Mouse (Mus musculus) MEL (cell line): ENCODE data around the gene Nosip. TPM values are rescaled to one million over a fixed set of nuclear protein-coding genes. Genes with fewer than 3 reads are reported as not detected.

Experiments
- DNase-seq: peaks from one replicate; pipeline ENCODE4 v3.0.0; 2011; ENCODE audit warnings: low read depth, low spot score
- H3K27ac ChIP-seq: 2 replicates; pipeline ENCODE4 v1.5.1; 2012; ENCODE audit warnings: low read depth, mild to moderate bottlenecking, control low read depth, low read length, moderate library complexity; ENCODE audit not compliant: control insufficient read depth
- H3K27me3 ChIP-seq, 2 experiments: fragments of 150-350 bp in 1 of 2; sonication (generic) in 1 of 2; 2 replicates each; pipeline ENCODE4 v1.6.1; 2012; ENCODE audit warnings: low read length in 2 of 2, mild to moderate bottlenecking in 2 of 2, improper control_type of control experiment in 1 of 2, moderate library complexity in 1 of 2; ENCODE audit not compliant: insufficient read depth in 2 of 2, control insufficient read depth in 1 of 2
- H3K36me3 ChIP-seq, 2 experiments: 2 replicates each; pipeline ENCODE4 v1.6.1; 2012 to 2014; ENCODE audit warnings: low read length in 2 of 2, improper control_type of control experiment in 1 of 2, inconsistent platforms in 1 of 2, mild to moderate bottlenecking in 1 of 2; ENCODE audit not compliant: insufficient read depth in 2 of 2, control insufficient read depth in 1 of 2
- H3K4me1 ChIP-seq, 2 experiments: fragments of 150-350 bp in 1 of 2; sonication (generic) in 1 of 2; 2 replicates each; pipeline ENCODE4 v1.6.1; 2012; ENCODE audit warnings: low read length in 2 of 2, improper control_type of control experiment in 1 of 2, mild to moderate bottlenecking in 1 of 2; ENCODE audit not compliant: insufficient read depth in 2 of 2, control insufficient read depth in 1 of 2
- H3K4me3 ChIP-seq, 2 experiments: fragments of 150-350 bp in 1 of 2; sonication (generic) in 1 of 2; 2 replicates each; pipeline ENCODE4 v1.5.1; 2012; ENCODE audit warnings: low read depth in 2 of 2, low read length in 2 of 2, mild to moderate bottlenecking in 2 of 2, moderate library complexity in 2 of 2, control low read depth in 1 of 2, improper control_type of control experiment in 1 of 2; ENCODE audit not compliant: control insufficient read depth in 1 of 2, insufficient read depth in 1 of 2
- H3K79me2 ChIP-seq: 2 replicates; pipeline ENCODE4 v1.6.1; 2012; ENCODE audit warnings: mild to moderate bottlenecking, low read length, moderate library complexity; ENCODE audit not compliant: control insufficient read depth, poor library complexity, insufficient read depth
- H3K9ac ChIP-seq: 2 replicates; pipeline ENCODE4 v1.6.1; 2012; ENCODE audit warnings: low read depth, mild to moderate bottlenecking, control low read depth, low read length, moderate library complexity; ENCODE audit not compliant: control insufficient read depth, poor library complexity, severe bottlenecking
- H3K9me3 ChIP-seq: fragments of 150-350 bp; sonication (generic); replicated peaks from 2 replicates; pipeline ENCODE4 v1.6.1; 2012; ENCODE audit warnings: mild to moderate bottlenecking, low read length, improper control_type of control experiment, moderate library complexity; ENCODE audit not compliant: insufficient read depth
- BHLHE40 ChIP-seq: IDR thresholded peaks from 2 replicates; pipeline ENCODE4 v1.6.1; 2012; ENCODE audit warnings: low read depth, mild to moderate bottlenecking, inconsistent platforms, low read length, improper control_type of control experiment, borderline replicate concordance
- CHD1 ChIP-seq: IDR thresholded peaks from 2 replicates; pipeline ENCODE4 v1.6.1; 2012; ENCODE audit warnings: low read depth, mild to moderate bottlenecking, inconsistent platforms, low read length, improper control_type of control experiment
- CHD2 ChIP-seq: IDR thresholded peaks from 2 replicates; pipeline ENCODE4 v1.6.1; 2011; ENCODE audit warnings: low read length, improper control_type of control experiment
- E2F4 ChIP-seq: IDR thresholded peaks from 2 replicates; pipeline ENCODE4 v1.6.1; 2011; ENCODE audit warnings: low read depth, low read length, improper control_type of control experiment, borderline replicate concordance
- ELF1 ChIP-seq: IDR thresholded peaks from 2 replicates; pipeline ENCODE4 v1.6.1; 2014; ENCODE audit warnings: low read depth, mild to moderate bottlenecking, inconsistent platforms, low read length, improper control_type of control experiment, moderate library complexity
- EP300 ChIP-seq, 2 experiments: IDR thresholded peaks; 2 replicates each; pipeline ENCODE4 v1.6.1; 2011; ENCODE audit warnings: improper control_type of control experiment in 2 of 2, low read length in 2 of 2, low read depth in 1 of 2, mild to moderate bottlenecking in 1 of 2
- ETS1 ChIP-seq: IDR thresholded peaks from 2 replicates; pipeline ENCODE4 v1.6.1; 2012; ENCODE audit warnings: low read depth, mild to moderate bottlenecking, inconsistent platforms, low read length, improper control_type of control experiment, moderate library complexity
- JUND ChIP-seq: IDR thresholded peaks from 2 replicates; pipeline ENCODE4 v1.6.1; 2011; ENCODE audit warnings: low read depth, mild to moderate bottlenecking, improper control_type of control experiment, low read length
- MAX ChIP-seq: IDR thresholded peaks from 2 replicates; pipeline ENCODE4 v1.6.1; 2011; ENCODE audit warnings: low read length, improper control_type of control experiment
- MEF2A ChIP-seq: IDR thresholded peaks from 2 replicates; pipeline ENCODE4 v1.6.1; 2014; ENCODE audit warnings: low read depth, mild to moderate bottlenecking, inconsistent platforms, low read length, improper control_type of control experiment; ENCODE audit not compliant: poor library complexity, insufficient replicate concordance, severe bottlenecking; ENCODE audit errors: extremely low read depth
- MXI1 ChIP-seq: IDR thresholded peaks from 2 replicates; pipeline ENCODE4 v1.6.1; 2011; ENCODE audit warnings: mild to moderate bottlenecking, low read depth, low read length, improper control_type of control experiment
- MYC ChIP-seq: IDR thresholded peaks from 2 replicates; pipeline ENCODE4 v1.6.1; 2011; ENCODE audit warnings: low read depth, mild to moderate bottlenecking, low read length, improper control_type of control experiment, moderate library complexity
- NELFE ChIP-seq: IDR thresholded peaks from 2 replicates; pipeline ENCODE4 v1.6.1; 2011; ENCODE audit warnings: low read depth, low read length, improper control_type of control experiment
- NRF1 ChIP-seq: IDR thresholded peaks from 2 replicates; pipeline ENCODE4 v1.6.1; 2014; ENCODE audit warnings: low read depth, mild to moderate bottlenecking, inconsistent platforms, low read length, improper control_type of control experiment, moderate library complexity; ENCODE audit not compliant: poor library complexity, insufficient read depth, severe bottlenecking
- POLR2AphosphoS2 ChIP-seq: IDR thresholded peaks from 2 replicates; pipeline ENCODE4 v1.6.1; 2011; ENCODE audit warnings: low read length, improper control_type of control experiment
- POLR2AphosphoS5 ChIP-seq: IDR thresholded peaks from 2 replicates; pipeline ENCODE4 v1.6.1; 2012; ENCODE audit warnings: low read depth, borderline replicate concordance, mild to moderate bottlenecking, inconsistent platforms, low read length, moderate library complexity, mixed read lengths
- RAD21 ChIP-seq: IDR thresholded peaks from 2 replicates; pipeline ENCODE4 v1.6.1; 2011; ENCODE audit warnings: mild to moderate bottlenecking, low read depth, low read length, improper control_type of control experiment
- RCOR1 ChIP-seq: IDR thresholded peaks from 2 replicates; pipeline ENCODE4 v1.6.1; 2012; ENCODE audit warnings: low read depth, mild to moderate bottlenecking, inconsistent platforms, low read length, improper control_type of control experiment
- SIN3A ChIP-seq: IDR thresholded peaks from 2 replicates; pipeline ENCODE4 v1.6.1; 2012; ENCODE audit warnings: low read length, improper control_type of control experiment, inconsistent platforms
- SMC3 ChIP-seq: IDR thresholded peaks from 2 replicates; pipeline ENCODE4 v1.6.1; 2011; ENCODE audit warnings: low read depth, low read length, improper control_type of control experiment
- TAL1 ChIP-seq: IDR thresholded peaks from 2 replicates; pipeline ENCODE4 v1.6.1; 2012; ENCODE audit warnings: mild to moderate bottlenecking, inconsistent platforms, low read length, moderate library complexity, mixed read lengths
- TCF12 ChIP-seq: IDR thresholded peaks from 2 replicates; pipeline ENCODE4 v1.6.1; 2014; ENCODE audit warnings: low read depth, mild to moderate bottlenecking, inconsistent platforms, low read length, improper control_type of control experiment, moderate library complexity
- UBTF ChIP-seq: IDR thresholded peaks from 2 replicates; pipeline ENCODE4 v1.6.1; 2012; ENCODE audit warnings: low read depth, mild to moderate bottlenecking, inconsistent platforms, low read length, improper control_type of control experiment, moderate library complexity, borderline replicate concordance; ENCODE audit not compliant: insufficient read depth
- USF2 ChIP-seq, 2 experiments: IDR thresholded peaks; 2 replicates each; pipeline ENCODE4 v1.6.1; 2011 to 2012; ENCODE audit warnings: improper control_type of control experiment in 2 of 2, low read length in 2 of 2, borderline replicate concordance in 1 of 2, inconsistent platforms in 1 of 2, low read depth in 1 of 2, mild to moderate bottlenecking in 1 of 2; ENCODE audit not compliant: insufficient read depth in 1 of 2
- ZC3H11A ChIP-seq: IDR thresholded peaks from 2 replicates; pipeline ENCODE4 v1.6.1; 2012; ENCODE audit warnings: low read depth, mild to moderate bottlenecking, inconsistent platforms, low read length, improper control_type of control experiment
- ZMIZ1 ChIP-seq: IDR thresholded peaks from 2 replicates; pipeline ENCODE4 v1.6.1; 2012; ENCODE audit warnings: low read depth, mild to moderate bottlenecking, inconsistent platforms, low read length, improper control_type of control experiment, moderate library complexity
- ZNF384 ChIP-seq: IDR thresholded peaks from 2 replicates; pipeline ENCODE4 v1.6.1; 2012; ENCODE audit warnings: low read depth, mild to moderate bottlenecking, inconsistent platforms, low read length, improper control_type of control experiment
- polyA plus RNA-seq, 2 experiments: library from polyadenylated mRNA; stranded (reverse) in 1 of 2; unstranded in 1 of 2; fragments of >175 nt in 1 of 2; fragments of >200 nt in 1 of 2; gene quantifications; 2 replicates each; pipeline versions ENCODE4 v1.2.1 to v1.2.4; 2012; ENCODE audit warnings: low replicate concordance in 2 of 2, low read depth in 1 of 2; ENCODE audit not compliant: insufficient read length in 2 of 2, insufficient read depth in 1 of 2, missing spikeins in 1 of 2
- total RNA-seq: library from RNA; depleted of rRNA; stranded (reverse); fragments of 300-350 nt; gene quantifications from 2 replicates; pipeline ENCODE4 v1.2.3, GENCODE M21; 2012

The Nosip gene
- total and polyA plus RNA-seq, 3 experiments: 50.7 to 78.9 TPM; not detected in 1

- no peak for TF ChIP-seq MEF2A
- peak; percentile 84 for TF ChIP-seq ZMIZ1
- peak; percentile 20; the same call in 1 of the 2 replicates for TF ChIP-seq SMC3
- TF ChIP-seq RCOR1: peak; percentile 72
Observed at GRCm38 (mm10) chr7:45062239-45062835, at the start of gene Nosip, which contains the start of gene Prrg2 (continued).

- H3K36me3 ChIP-seq: peaks cover 4 to 8% of the 10 kb centered on the region in 2 experiments
- no peak for DNase-seq
- peaks cover 16% of the 10 kb centered on the region for H3K79me2 ChIP-seq
- TF ChIP-seq MYC (no peak), ELF1 (no peak), MAX (no peak), MXI1 (no peak), RCOR1 (no peak), SMC3 (no peak), CHD2 (no peak), UBTF (no peak), NRF1 (no peak), ZC3H11A (no peak), ZNF384 (no peak), TAL1 (no peak), ETS1 (no peak)
- no peak overlapping the region for H3K9ac ChIP-seq
- H3K9me3 ChIP-seq: no peaks in the 10 kb centered on the region
- no peaks in the 10 kb centered on the region for H3K27me3 ChIP-seq
- H3K4me3 ChIP-seq: no peak overlapping the region
- H3K27ac ChIP-seq: no peak overlapping the region
- H3K4me1 ChIP-seq: peaks cover 4 to 14% of the 10 kb centered on the region in 2 experiments
Observed at GRCm38 (mm10) chr7:45012824-45013223, 49.4 kb upstream of the Nosip start.

- Histone ChIP-seq H3K27me3 (no peaks in the 10 kb centered on the region), H3K4me3 (no peak overlapping the region), H3K36me3 (peaks cover 4 to 12% of the 10 kb centered on the region in 2 experiments), H3K27ac (no peak overlapping the region), H3K9me3 (no peaks in the 10 kb centered on the region), H3K9ac (no peak overlapping the region), H3K79me2 (peaks cover 16% of the 10 kb centered on the region), H3K4me1 (peaks cover 4 to 19% of the 10 kb centered on the region in 2 experiments)
- DNase-seq: no peak
- no peak for TF ChIP-seq JUND
- TF ChIP-seq RAD21: no peak
- no peak for TF ChIP-seq SMC3
- TF ChIP-seq POLR2AphosphoS2: no peak
- no peak for TF ChIP-seq BHLHE40
- no peak for TF ChIP-seq SIN3A
- TF ChIP-seq UBTF: no peak
- no peak for TF ChIP-seq NELFE
- no peak for TF ChIP-seq E2F4
- TF ChIP-seq USF2 (IDR thresholded peaks at IDR 0.05; ENCODE audit: borderline replicate concordance in 1 of 2, insufficient read depth in 1 of 2, low read depth in 1 of 2, low read length in 2 of 2): no peak
- no peak for TF ChIP-seq CHD1
- TF ChIP-seq ZC3H11A: no peak
- no peak for TF ChIP-seq EP300 (IDR thresholded peaks at IDR 0.05; ENCODE audit: low read depth in 1 of 2, low read length in 2 of 2)
- TF ChIP-seq TCF12: no peak
- no peak for TF ChIP-seq ZNF384
- TF ChIP-seq POLR2AphosphoS5: no peak
Observed at GRCm38 (mm10) chr7:45013366-45014095, 48.7 kb upstream of the Nosip start.
